Mouse (Mus musculus) heart, adult 2 months (tissue): Measurements from ENCODE around the gene Srcin1. TPM values are rescaled to one million over a fixed set of nuclear protein-coding genes. Genes with fewer than 3 reads are reported as not detected.

Source experiments
- DNase-seq, 2 experiments: peaks; one replicate each; pipeline ENCODE4 v3.0.0; 2021
- H3K27ac ChIP-seq: fragments of 200-600 bp; 2 replicates; pipeline ENCODE4 v1.8.1; 2022
- H3K27me3 ChIP-seq: fragments of 200-500 bp; 2 replicates; pipeline ENCODE4 v1.6.1; 2012; ENCODE audit warnings: mild to moderate bottlenecking, low read length, inconsistent platforms, mixed read lengths; ENCODE audit not compliant: control insufficient read depth, insufficient read depth
- H3K36me3 ChIP-seq: fragments of 200-500 bp; 2 replicates; pipeline ENCODE4 v1.6.1; 2012; ENCODE audit warnings: low read length, inconsistent platforms; ENCODE audit not compliant: control insufficient read depth, insufficient read depth
- H3K4me1 ChIP-seq: fragments of 200-500 bp; 2 replicates; pipeline ENCODE4 v1.6.1; 2011; ENCODE audit warnings: low read length; ENCODE audit not compliant: control insufficient read depth, insufficient read depth
- H3K4me3 ChIP-seq: fragments of 200-600 bp; 2 replicates; pipeline ENCODE4 v1.8.1; 2022
- H3K79me2 ChIP-seq: fragments of 200-500 bp; replicated peaks from 2 replicates; pipeline ENCODE4 v1.6.1; 2012; ENCODE audit warnings: mild to moderate bottlenecking, inconsistent platforms, low read length, moderate library complexity, mixed read lengths; ENCODE audit not compliant: control insufficient read depth, insufficient read depth
- H3K9ac ChIP-seq: fragments of 200-500 bp; 2 replicates; pipeline ENCODE4 v1.6.1; 2012; ENCODE audit warnings: low read depth, mild to moderate bottlenecking, control low read depth, inconsistent platforms, low read length, mixed read lengths
- CTCF ChIP-seq: fragments of 200-600 bp; IDR thresholded peaks from 2 replicates; pipeline ENCODE4 v1.8.1; 2022; ENCODE audit warnings: antibody characterized with exemption, mild to moderate bottlenecking, moderate library complexity
- EP300 ChIP-seq: fragments of 200-500 bp; IDR thresholded peaks from 2 replicates; pipeline ENCODE4 v1.6.1; 2011; ENCODE audit warnings: low read depth, low read length, control low read depth; ENCODE audit not compliant: insufficient read depth
- POLR2A ChIP-seq: fragments of 200-500 bp; IDR thresholded peaks from 2 replicates; pipeline ENCODE4 v1.6.1; 2011; ENCODE audit warnings: mild to moderate bottlenecking, low read depth, low read length, control low read depth; ENCODE audit not compliant: insufficient read depth
- WGBS: fragments of 180-500 bp; shearing (Covaris S2); methylation state at CpG from one replicate; pipeline ENCODE4 v1.1.7; 2018; 5-methylcytosine and 5-hydroxymethylcytosine counted together
- intact Hi-C: fragments of 180-260 bp; cut with DNase I; formaldehyde crosslinking; loops from one replicate; pipeline ENCODE4 v1.15.1; 2025
- polyA plus RNA-seq: library from polyadenylated mRNA; depleted of rRNA; stranded (reverse); fragments of >200 nt; gene quantifications from 2 replicates; pipeline ENCODE4 v1.2.3, GENCODE M21; 2012; rRNA removed
- total RNA-seq, 2 experiments: library from RNA; stranded (reverse); gene quantifications; 2 replicates each; pipeline ENCODE4 v1.2.3; 2021

Srcin1 gene
- total and polyA plus RNA-seq, 3 experiments = 0.13 to 0.36 (median 0.31) TPM

DNA sequence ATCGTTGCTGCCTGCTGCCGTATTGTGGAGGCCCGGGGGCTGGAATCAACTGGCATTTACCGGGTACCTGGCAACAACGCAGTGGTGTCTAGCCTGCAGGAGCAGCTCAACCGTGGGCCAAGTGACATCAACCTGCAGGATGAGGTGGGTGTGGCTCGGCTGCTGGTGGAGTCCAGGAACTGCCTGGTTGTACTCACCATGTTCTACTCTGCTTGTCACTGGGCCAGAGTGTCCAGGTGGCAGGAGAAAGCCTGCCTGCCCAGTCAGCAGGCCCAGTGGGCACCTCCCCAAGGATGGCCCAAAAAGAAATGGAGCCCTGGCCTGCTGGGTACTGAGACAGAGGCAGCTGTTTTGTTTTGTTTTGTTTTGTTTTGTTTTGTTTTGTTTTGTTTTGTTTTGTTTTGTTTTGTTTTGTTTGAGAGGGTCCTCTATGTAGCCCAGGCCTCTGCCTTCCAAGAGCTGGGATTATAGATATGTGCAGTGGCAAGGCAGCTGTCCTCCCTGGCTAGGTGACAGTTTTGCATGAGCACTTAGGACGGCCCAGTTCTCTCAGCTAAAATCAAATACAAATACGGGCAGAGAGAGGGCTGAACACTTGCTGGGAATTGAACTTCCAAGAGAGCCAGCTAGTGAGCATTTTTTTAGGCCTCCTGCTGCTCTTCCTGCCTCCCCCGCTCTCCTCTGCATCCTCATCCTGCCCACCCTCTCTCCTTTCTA is 109.4 kb downstream of the Srcin1 start:
- H3K27ac ChIP-seq = no peak overlapping the region
- H3K9ac ChIP-seq = no peak overlapping the region
- peaks cover 1% of the 10 kb centered on the region; the same call in 1 of the 2 replicates for H3K4me1 ChIP-seq
- intact Hi-C loops = no loop called here
- H3K79me2 ChIP-seq = no peaks in the 10 kb centered on the region; the same call in 1 of the 2 replicates
- DNase-seq = peak in 1 of 2 experiments; percentile 19
- H3K4me3 ChIP-seq = no peak overlapping the region
- H3K27me3 ChIP-seq = no peaks in the 10 kb centered on the region
- H3K36me3 ChIP-seq = no peaks in the 10 kb centered on the region
- TF ChIP-seq EP300 (no peak), CTCF (no peak), POLR2A (no peak)
- WGBS = 46% methylated on average over 10 of the region's 10 CpGs

DNA sequence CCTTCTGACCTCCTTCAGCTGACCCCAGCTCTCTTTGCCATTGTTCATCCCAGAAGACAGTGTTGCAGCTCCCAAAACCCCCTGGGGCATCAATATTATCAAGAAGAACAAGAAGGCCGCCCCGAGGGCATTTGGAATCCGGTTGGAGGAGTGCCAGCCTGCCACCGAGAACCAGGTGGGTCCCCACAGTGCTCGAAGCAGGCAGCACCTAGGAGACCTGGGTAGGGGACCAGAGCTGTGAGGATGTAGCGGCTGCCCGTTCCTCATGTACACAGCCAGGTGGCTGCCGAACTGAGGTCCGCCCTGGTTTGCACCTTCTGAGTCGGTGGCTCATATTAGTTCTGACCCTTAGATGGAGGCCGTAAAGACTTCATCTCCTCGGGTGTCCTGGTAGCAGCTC is 110.0 kb downstream of the Srcin1 start:
- Histone ChIP-seq H3K9ac (no peak overlapping the region), H3K79me2 (no peaks in the 10 kb centered on the region; the same call in 1 of the 2 replicates), H3K4me3 (no peak overlapping the region), H3K36me3 (no peaks in the 10 kb centered on the region), H3K27ac (no peak overlapping the region), H3K4me1 (peaks cover 1% of the 10 kb centered on the region; the same call in 1 of the 2 replicates), H3K27me3 (no peaks in the 10 kb centered on the region)
- DNase-seq = no peak
- intact Hi-C loops = no loop called here
- TF ChIP-seq CTCF (no peak), EP300 (no peak), POLR2A (no peak)
- 83% methylated on average over 12 of the region's 12 CpGs for WGBS

DNA sequence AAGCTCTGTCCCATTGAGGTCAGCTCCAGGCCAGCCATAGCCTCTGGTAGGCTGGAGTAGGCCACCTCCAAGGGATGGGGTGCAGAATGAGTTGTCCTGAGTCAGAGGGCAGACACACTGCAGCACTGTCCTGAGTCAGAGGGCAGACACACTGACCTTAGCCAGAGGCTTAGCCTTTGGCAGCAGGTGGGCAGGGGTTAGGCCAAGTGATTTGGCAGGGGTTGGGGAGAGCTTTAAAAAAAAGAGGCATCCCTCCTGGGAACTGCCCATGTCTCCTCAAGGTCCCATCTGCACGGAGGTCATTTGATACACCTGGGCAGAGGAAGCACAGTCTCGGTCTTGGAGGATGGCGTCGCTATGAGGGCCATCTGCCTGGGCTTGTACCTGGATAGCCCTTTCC is 112.0 kb downstream of the Srcin1 start:
- Histone ChIP-seq H3K27ac (no peak overlapping the region), H3K9ac (no peak overlapping the region), H3K36me3 (no peaks in the 10 kb centered on the region), H3K79me2 (no peaks in the 10 kb centered on the region), H3K4me1 (peaks cover 1% of the 10 kb centered on the region; the same call in 1 of the 2 replicates), H3K27me3 (no peaks in the 10 kb centered on the region), H3K4me3 (no peak overlapping the region)
- TF ChIP-seq EP300 (no peak), POLR2A (no peak), CTCF (no peak)
- intact Hi-C loops = no loop called here
- no peak for DNase-seq
- WGBS = 92% methylated on average over 4 of the region's 4 CpGs

DNA sequence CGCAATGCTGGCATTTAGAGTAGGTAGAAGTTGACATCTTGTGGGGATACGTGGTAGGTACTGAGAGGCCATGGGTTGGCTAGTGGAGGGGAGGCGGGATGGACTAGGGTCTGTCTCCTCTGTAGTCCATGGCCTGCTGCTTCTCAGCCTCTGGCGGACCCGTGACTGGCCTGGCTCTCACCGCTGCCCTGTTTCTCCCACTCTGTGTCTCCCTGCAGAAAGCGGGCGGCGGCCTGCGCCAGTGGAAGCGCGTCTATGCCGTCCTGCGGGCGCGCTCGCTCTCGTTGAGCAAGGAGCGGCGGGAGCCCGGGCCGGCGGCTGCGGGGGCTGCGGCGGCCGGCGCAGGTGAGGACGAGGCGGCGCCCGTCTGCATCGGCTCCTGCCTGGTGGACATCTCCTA is 112.8 kb downstream of the Srcin1 start:
- no peaks in the 10 kb centered on the region for H3K36me3 ChIP-seq
- no peaks in the 10 kb centered on the region for H3K79me2 ChIP-seq
- no peak overlapping the region for H3K9ac ChIP-seq
- no peak overlapping the region for H3K4me3 ChIP-seq
- no peak overlapping the region for H3K27ac ChIP-seq
- DNase-seq = no peak
- H3K27me3 ChIP-seq = no peaks in the 10 kb centered on the region
- no peaks in the 10 kb centered on the region for H3K4me1 ChIP-seq
- TF ChIP-seq POLR2A (no peak), CTCF (no peak), EP300 (no peak)
- intact Hi-C loops = no loop called here
- 80% methylated on average over 33 of the region's 33 CpGs for WGBS

DNA sequence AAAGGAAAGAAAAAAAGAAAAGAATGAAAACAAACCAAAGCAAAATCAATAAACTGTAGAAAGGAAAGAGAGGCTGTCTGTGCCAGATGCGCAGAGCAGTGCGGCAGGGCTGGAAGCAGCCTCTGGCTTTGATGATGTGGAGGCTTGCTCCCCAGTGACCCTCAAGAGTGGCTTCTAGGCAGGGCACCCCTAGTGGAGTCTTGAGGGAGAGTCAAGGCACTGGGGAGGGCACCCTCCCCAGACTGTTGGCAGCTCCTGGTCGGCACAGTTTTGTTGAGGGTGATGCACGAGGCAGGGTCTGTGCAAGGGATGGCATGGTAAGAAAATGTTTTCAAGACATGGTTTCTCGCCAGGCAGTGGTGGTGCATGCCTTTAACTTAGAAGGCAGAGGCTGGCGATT is 113.4 kb downstream of the Srcin1 start:
- 87% methylated on average over 6 of the region's 6 CpGs for WGBS
- H3K27me3 ChIP-seq = no peaks in the 10 kb centered on the region
- H3K79me2 ChIP-seq = no peaks in the 10 kb centered on the region
- TF ChIP-seq POLR2A (no peak), CTCF (no peak), EP300 (no peak)
- no peak for DNase-seq
- no peak overlapping the region for H3K4me3 ChIP-seq
- no peak overlapping the region for H3K9ac ChIP-seq
- no peaks in the 10 kb centered on the region for H3K36me3 ChIP-seq
- no peak overlapping the region for H3K27ac ChIP-seq
- no peaks in the 10 kb centered on the region for H3K4me1 ChIP-seq
- intact Hi-C loops = no loop called here

DNA sequence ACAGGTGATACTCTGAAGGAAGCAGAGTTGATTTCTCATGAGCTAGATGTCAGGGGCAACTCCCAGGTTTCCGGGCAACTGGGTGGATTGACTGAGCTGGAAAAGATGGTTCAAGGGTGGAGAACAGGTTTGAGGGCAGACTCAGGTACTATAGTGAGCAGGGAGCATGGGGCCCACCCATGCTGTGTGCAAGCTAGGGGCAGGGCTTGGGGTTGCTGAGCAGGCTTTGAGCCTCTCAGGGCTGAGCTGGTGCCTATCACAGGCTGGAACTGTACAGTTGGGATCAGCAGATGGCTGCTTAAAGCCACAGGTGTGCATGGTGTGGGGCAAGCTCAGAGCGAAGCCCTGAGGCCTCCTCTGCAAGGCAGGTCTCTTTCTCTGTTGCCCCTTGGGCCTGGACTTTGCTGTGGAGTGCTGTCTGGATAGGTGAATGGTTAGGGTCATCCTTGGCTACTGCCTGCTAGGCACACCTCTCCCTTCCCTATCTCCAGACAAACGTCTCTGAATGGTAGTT is 114.6 kb downstream of the Srcin1 start:
- Histone ChIP-seq H3K4me1 (no peaks in the 10 kb centered on the region), H3K4me3 (no peak overlapping the region), H3K27me3 (no peaks in the 10 kb centered on the region), H3K9ac (no peak overlapping the region), H3K79me2 (no peaks in the 10 kb centered on the region), H3K27ac (no peak overlapping the region), H3K36me3 (no peaks in the 10 kb centered on the region)
- no peak for DNase-seq
- 92% methylated on average over 3 of the region's 3 CpGs for WGBS
- no peak for TF ChIP-seq EP300
- TF ChIP-seq CTCF = no peak
- TF ChIP-seq POLR2A = no peak
- intact Hi-C loops = no loop called here

Other genes starting within 250 kb of the Srcin1 start
- under 1 TPM; 0.05 to 0.08 TPM for gene Gpr179, start 224.1 kb downstream of the Srcin1 start, total RNA-seq
- 0.03 TPM in 1 of 2 replicates, not detected in the other for gene Gpr179, start 224.1 kb downstream of the Srcin1 start, polyA plus RNA-seq
- 10 to 100 TPM; 21.4 to 22.8 TPM for gene Socs7, start 213.6 kb downstream of the Srcin1 start, total RNA-seq
- 8.9 and 18.6 TPM in 2 replicates for gene Socs7, start 213.6 kb downstream of the Srcin1 start, polyA plus RNA-seq
- gene Arhgap23, start 160.7 kb downstream of the Srcin1 start, total RNA-seq = 10 to 100 TPM; 12.8 to 13.7 TPM
- gene Arhgap23, start 160.7 kb downstream of the Srcin1 start, polyA plus RNA-seq = 18.4 and 19.2 TPM in 2 replicates
- gene 4933428G20Rik, start 75.8 kb downstream of the Srcin1 start, total RNA-seq = not detected
- gene 4933428G20Rik, start 75.8 kb downstream of the Srcin1 start, polyA plus RNA-seq = not detected in 2 replicates
- 1 to 10 TPM; 1.4 to 2.6 TPM for gene Epop, start 53.5 kb upstream of the Srcin1 start, total RNA-seq
- 0.44 and 0.61 TPM in 2 replicates for gene Epop, start 53.5 kb upstream of the Srcin1 start, polyA plus RNA-seq
- 10 to 100 TPM; 67.1 to 72.5 TPM for gene Mllt6, start 87.2 kb upstream of the Srcin1 start, total RNA-seq
- 37.9 and 46.2 TPM in 2 replicates for gene Mllt6, start 87.2 kb upstream of the Srcin1 start, polyA plus RNA-seq
- 100 to 1,000 TPM; 130 to 137 TPM for gene Cisd3, start 109.6 kb upstream of the Srcin1 start, total RNA-seq
- 82.7 and 106 TPM in 2 replicates for gene Cisd3, start 109.6 kb upstream of the Srcin1 start, polyA plus RNA-seq
- 1 to 10 TPM; 4.1 to 5.6 TPM for gene Pcgf2, start 124.3 kb upstream of the Srcin1 start, total RNA-seq
- gene Pcgf2, start 124.3 kb upstream of the Srcin1 start, polyA plus RNA-seq = 9.5 and 17.8 TPM in 2 replicates
- 100 to 1,000 TPM; 135 to 139 TPM for gene Psmb3, start 127.2 kb upstream of the Srcin1 start, total RNA-seq
- gene Psmb3, start 127.2 kb upstream of the Srcin1 start, polyA plus RNA-seq = 273 and 314 TPM in 2 replicates
- gene Pip4k2b, start 168.5 kb upstream of the Srcin1 start, total RNA-seq = 10 to 100 TPM; 20.8 to 21.4 TPM
- gene Pip4k2b, start 168.5 kb upstream of the Srcin1 start, polyA plus RNA-seq = 13.8 and 18.1 TPM in 2 replicates
- 1 to 10 TPM; 7.6 to 7.9 TPM for gene Cwc25, start 190.4 kb upstream of the Srcin1 start, total RNA-seq
- gene Cwc25, start 190.4 kb upstream of the Srcin1 start, polyA plus RNA-seq = 6.0 and 8.7 TPM in 2 replicates
- not detected for gene 1700001P01Rik, start 199.7 kb upstream of the Srcin1 start, total RNA-seq
- gene 1700001P01Rik, start 199.7 kb upstream of the Srcin1 start, polyA plus RNA-seq = 0.20 TPM in 1 of 2 replicates, not detected in the other
- 100 to 1,000 TPM; 509 to 574 TPM for gene Rpl23, start 206.3 kb upstream of the Srcin1 start, total RNA-seq
- 103 and 140 TPM in 2 replicates for gene Rpl23, start 206.3 kb upstream of the Srcin1 start, polyA plus RNA-seq
- gene Lasp1, start 222.8 kb upstream of the Srcin1 start, total RNA-seq = 10 to 100 TPM; 28.2 to 31.6 TPM
- 31.1 and 38.5 TPM in 2 replicates for gene Lasp1, start 222.8 kb upstream of the Srcin1 start, polyA plus RNA-seq